ENCODE assay signal across 15 mouse cellular contexts in the genomic region with DNA sequence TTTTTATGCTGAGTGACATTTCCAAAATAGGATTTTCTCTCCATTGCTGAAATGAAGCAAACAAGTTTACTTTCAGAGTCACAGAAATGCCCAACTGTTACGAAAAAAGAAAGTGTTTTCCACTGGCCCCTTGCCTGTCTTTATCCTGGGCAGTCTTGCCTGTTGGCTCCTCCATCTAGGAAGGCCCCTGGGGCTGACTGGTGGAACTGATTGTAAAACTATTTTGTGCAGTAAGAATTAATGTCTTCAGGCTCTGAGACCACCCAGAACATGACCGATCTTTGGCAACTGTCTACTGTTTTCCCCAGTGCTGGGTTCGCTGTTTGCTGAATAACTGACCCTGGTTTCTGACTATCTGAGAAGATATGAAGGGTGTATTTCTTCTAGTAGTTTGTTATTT. TPM values are rescaled to one million over a fixed set of nuclear protein-coding genes. Genes with fewer than 3 reads are reported as not detected.
DNase-seq lines count a peak whose midpoint lies in the region; ATAC-seq and TF ChIP-seq lines count a peak whose summit lies in the region.
"Had no signal": no experiment of that assay in that cellular context is flagged by ENCODE, and none has a peak within 500 bp of the region (broad histone marks: within the 10 kb centered on the region; RNA-seq: fewer than 3 reads in every experiment).

No protein-coding gene starts in this region.

- H3K4me3 ChIP-seq in lung, embryonic 14.5 days (ENCODE audit: low read depth, low read length): no peak overlapping the region
- no peak overlapping the region for H3K4me3 ChIP-seq in hindbrain, postnatal 0 days (ENCODE audit: low read length)

- WGBS in lung, embryonic 14.5 days: 68% methylated on average over 3 of the region's 3 CpGs
- WGBS in hindbrain, postnatal 0 days: 43% methylated on average over 3 of the region's 3 CpGs

- DNase-seq in cerebellum, postnatal 10 days: peak; percentile 45 to 48
- DNase-seq in cerebellum, postnatal 14 days: no peak
- peak; percentile 5 for DNase-seq in lung, embryonic 14.5 days
- no peak for DNase-seq in lung, postnatal 25 days (ENCODE audit: low spot score)
- DNase-seq in hindbrain, postnatal 0 days (ENCODE audit: low spot score): peak; percentile 45
- DNase-seq in urinary bladder, adult 18-20 months (ENCODE audit: low spot score in 2 of 2): no peak
- DNase-seq in c-Kit-positive CD71-positive TER-119-positive erythroid progenitor cells, embryonic 14.5 days (ENCODE audit: low spot score): no peak
- DNase-seq: embryo, embryonic 11 days; liver, postnatal 0 days; thymus, postnatal 36 days had no signal

- H3K9ac ChIP-seq in lung, embryonic 14.5 days: no peak overlapping the region
- H3K9ac ChIP-seq in hindbrain, postnatal 0 days (replicated peaks; ENCODE audit: low read length): no peak overlapping the region; the same call in 1 of the 2 replicates
- H3K9ac ChIP-seq: liver, postnatal 0 days had no signal

- H3K4me1 ChIP-seq in lung, embryonic 14.5 days (ENCODE audit: insufficient read depth): 0 out of 2 replicates have a peak, but pooled peaks cover 3% of the 10 kb centered on the region
- H3K4me1 ChIP-seq in hindbrain, postnatal 0 days (ENCODE audit: insufficient read depth, low read length): peaks cover 3% of the 10 kb centered on the region; the same call in 1 of the 2 replicates

- H3K4me2 ChIP-seq in lung, embryonic 14.5 days: no peak overlapping the region
- peak overlapping the region; percentile 92 for H3K4me2 ChIP-seq in hindbrain, postnatal 0 days (ENCODE audit: low read depth, low read length)

- no peak overlapping the region for H3K27ac ChIP-seq in lung, embryonic 14.5 days (ENCODE audit: low read depth)
- peak overlapping the region; percentile 97; the same call in 1 of the 2 replicates for H3K27ac ChIP-seq in hindbrain, postnatal 0 days
- H3K27ac ChIP-seq: limb, embryonic 15.5 days; macrophage; stomach, postnatal 0 days had no signal

- no peaks in the 10 kb centered on the region for H3K36me3 ChIP-seq in lung, embryonic 14.5 days (ENCODE audit: insufficient read depth)
- H3K36me3 ChIP-seq in hindbrain, postnatal 0 days (ENCODE audit: insufficient read depth, low read length): no peaks in the 10 kb centered on the region
- H3K36me3 ChIP-seq: forebrain, embryonic 12.5 days; G1E; limb, embryonic 15.5 days had no signal

- H3K27me3 ChIP-seq in lung, embryonic 14.5 days (ENCODE audit: insufficient read depth, low read length): peaks cover 37% of the 10 kb centered on the region
- H3K27me3 ChIP-seq in hindbrain, postnatal 0 days (ENCODE audit: insufficient read depth, low read length): no peaks in the 10 kb centered on the region

- H3K9me3 ChIP-seq in lung, embryonic 14.5 days (ENCODE audit: low read depth, low read length): no peaks in the 10 kb centered on the region
- H3K9me3 ChIP-seq in hindbrain, postnatal 0 days (ENCODE audit: low read length): no peaks in the 10 kb centered on the region
- H3K9me3 ChIP-seq: forebrain, embryonic 12.5 days; limb, embryonic 15.5 days had no signal

- ATAC-seq in lung, embryonic 14.5 days (ENCODE audit: insufficient read depth): no peak
- ATAC-seq in hindbrain, postnatal 0 days: no peak

- TF ChIP-seq CTCF in lung, embryonic 14.5 days (IDR thresholded peaks at IDR 0.05; ENCODE audit: low read depth): no peak
- no peak for TF ChIP-seq CTCF in hindbrain, postnatal 0 days (IDR thresholded peaks at IDR 0.05; ENCODE audit: low read depth)

RNA-seq across cellular contexts. Expression of a gene that starts 0.5 kb away (rescaled TPM):
- polyA plus RNA-seq in lung, embryonic 14.5 days (2014; fragmentation: Nextera tagmentation; extraction: Ambion mirVana): 1.8 and 2.4 TPM in 2 replicates
- total RNA-seq in hindbrain, postnatal 0 days (2014; rRNA removed): 291 and 301 TPM in 2 replicates
- polyA plus RNA-seq in hindbrain, postnatal 0 days (2015; fragmentation: Nextera tagmentation; extraction: Ambion mirVana): 230 and 244 TPM in 2 replicates
- polyA plus RNA-seq: G1E, macrophage had no signal

Comparison
In these comparisons a context has a peak if more than half of its experiments do, and no peak if none do; other contexts are left out.
1. DNase-seq: peak in cerebellum, postnatal 10 days (2 of 2), lung, embryonic 14.5 days (single experiment) and hindbrain, postnatal 0 days (single experiment); none in cerebellum, postnatal 14 days (0 of 2), lung, postnatal 25 days (single experiment), urinary bladder, adult 18-20 months (0 of 2) and c-Kit-positive CD71-positive TER-119-positive erythroid progenitor cells, embryonic 14.5 days (single experiment).
2. RNA of a gene that starts 0.5 kb away (polyA plus RNA-seq): 230 to 244 TPM in hindbrain, postnatal 0 days; 1.8 to 2.4 TPM in lung, embryonic 14.5 days; every median in the first group is over 10 times any median in the second.